Mouse (Mus musculus): ENCODE measurements at regions not wholly inside any gene's neighbourhood (a gene's known extent, or its start where the extent isn't known, plus 50 kb on each side); places are given as distances from the start of the nearest gene placed in this dataset.

- H3K4me1 ChIP-seq (ENCODE audit: control insufficient read depth, insufficient read depth, low read length) = no peaks in the 10 kb centered on the region
- no peaks in the 10 kb centered on the region for H3K36me3 ChIP-seq (ENCODE audit: control insufficient read depth, insufficient read depth, low read length)
- H3K9me3 ChIP-seq (ENCODE audit: control insufficient read depth, low read length) = no peaks in the 10 kb centered on the region; the same call in 1 of the 2 replicates
- H3K4me2 ChIP-seq (ENCODE audit: low read depth, low read length) = no peak overlapping the region
- H3K27ac ChIP-seq (ENCODE audit: low read depth, low read length) = no peak overlapping the region
- H3K9ac ChIP-seq (replicated peaks; ENCODE audit: low read depth, low read length) = no peak overlapping the region
- 92% methylated on average over 5 of the region's 5 CpGs for WGBS
- no peak overlapping the region for H3K4me3 ChIP-seq (ENCODE audit: low read depth, low read length)
- no peak for ATAC-seq (ENCODE audit: low read depth)
- H3K27me3 ChIP-seq (ENCODE audit: control insufficient read depth, insufficient read depth, low read length) = no peaks in the 10 kb centered on the region
Measured at GRCm38 (mm10) chr7:65588197-65588596, 56.5 kb upstream of the Tarsl2 start.

DNA sequence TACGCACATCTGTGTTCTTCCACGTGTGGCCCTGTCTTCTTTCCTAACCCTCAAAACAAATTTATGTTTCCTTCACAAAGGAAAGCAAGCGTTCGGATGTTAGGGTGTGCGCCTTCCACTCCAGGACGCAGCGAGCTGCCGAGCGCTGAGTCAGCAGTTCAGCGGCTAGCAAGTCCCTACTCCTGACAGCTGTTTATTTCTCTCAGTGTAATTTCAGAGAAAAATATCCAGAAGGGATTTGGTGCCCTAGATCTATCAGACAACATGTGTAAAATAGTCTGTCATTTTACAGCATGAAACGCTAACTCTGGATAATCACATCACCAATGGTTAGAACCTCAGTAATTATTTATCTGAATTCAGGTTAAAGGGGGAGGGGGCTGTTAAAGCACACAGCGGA, 58.3 kb upstream of the Tarsl2 start:
- Histone ChIP-seq H3K9me3 (ENCODE audit: control insufficient read depth, low read length) (no peaks in the 10 kb centered on the region; the same call in 1 of the 2 replicates), H3K4me3 (ENCODE audit: low read depth, low read length) (no peak overlapping the region), H3K4me2 (ENCODE audit: low read depth, low read length) (no peak overlapping the region), H3K9ac (replicated peaks; ENCODE audit: low read depth, low read length) (no peak overlapping the region), H3K27ac (ENCODE audit: low read depth, low read length) (no peak overlapping the region), H3K27me3 (ENCODE audit: control insufficient read depth, insufficient read depth, low read length) (no peaks in the 10 kb centered on the region), H3K36me3 (ENCODE audit: control insufficient read depth, insufficient read depth, low read length) (no peaks in the 10 kb centered on the region), H3K4me1 (ENCODE audit: control insufficient read depth, insufficient read depth, low read length) (no peaks in the 10 kb centered on the region)
- WGBS = 69% methylated on average over 12 of the region's 12 CpGs
- no peak for ATAC-seq (ENCODE audit: low read depth)

DNA sequence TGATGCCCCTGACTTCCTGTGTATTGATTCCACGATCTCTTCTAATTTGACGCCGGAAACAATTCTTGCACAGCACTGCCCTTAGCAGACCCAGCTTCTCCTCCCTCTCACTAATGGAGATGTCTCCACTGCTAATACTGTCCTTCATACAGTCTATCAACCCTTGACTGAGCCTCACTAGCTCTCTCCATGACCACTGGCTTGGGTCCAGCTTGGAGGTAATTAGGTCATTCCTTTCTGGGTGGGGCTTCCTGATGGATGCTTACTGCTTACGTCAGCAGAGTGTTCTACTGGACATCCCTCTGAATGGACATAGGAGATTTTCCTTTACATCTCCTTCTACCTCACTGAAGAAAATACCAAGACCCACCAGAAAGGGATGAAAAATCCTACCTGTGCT, 57.7 kb upstream of the Tjp1 start:
- Histone ChIP-seq H3K36me3 (ENCODE audit: control insufficient read depth, insufficient read depth, low read length) (no peaks in the 10 kb centered on the region), H3K9me3 (ENCODE audit: control insufficient read depth, low read length) (no peaks in the 10 kb centered on the region; the same call in 1 of the 2 replicates), H3K27ac (ENCODE audit: low read depth, low read length) (no peak overlapping the region), H3K4me2 (ENCODE audit: low read depth, low read length) (no peak overlapping the region), H3K27me3 (ENCODE audit: control insufficient read depth, insufficient read depth, low read length) (no peaks in the 10 kb centered on the region), H3K4me3 (ENCODE audit: low read depth, low read length) (no peak overlapping the region), H3K4me1 (ENCODE audit: control insufficient read depth, insufficient read depth, low read length) (no peaks in the 10 kb centered on the region), H3K9ac (replicated peaks; ENCODE audit: low read depth, low read length) (no peak overlapping the region)
- ATAC-seq (ENCODE audit: low read depth) = no peak
- 92% methylated on average over 4 of the region's 4 CpGs for WGBS

DNA sequence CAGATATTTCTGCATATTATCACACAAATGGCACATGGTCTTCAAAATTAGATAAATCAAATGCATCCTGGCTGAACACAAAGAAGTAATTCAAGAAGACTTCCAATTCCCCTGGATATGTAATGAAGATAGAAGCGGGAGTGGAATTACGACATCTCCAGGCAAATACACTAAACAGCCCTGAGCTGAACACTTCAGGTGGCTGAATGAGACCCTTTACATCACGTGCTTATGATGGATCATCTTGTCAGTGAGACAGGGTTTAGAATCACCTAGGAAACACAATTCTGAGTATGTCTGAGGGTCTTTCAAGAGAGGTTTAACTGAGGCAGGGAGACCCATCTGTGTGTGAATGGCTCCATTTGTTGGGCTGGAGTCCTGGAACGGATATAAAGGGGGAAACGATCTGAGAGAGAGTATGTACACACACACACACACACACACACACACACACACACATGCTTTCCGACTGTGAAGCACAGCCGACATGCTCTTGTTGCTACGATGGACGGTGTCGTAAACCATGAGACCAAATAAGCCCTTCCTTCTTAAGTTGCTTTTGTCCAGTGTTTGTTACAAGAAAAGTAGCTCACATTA, 53.5 kb upstream of the Tjp1 start:
- ATAC-seq (ENCODE audit: low read depth) = peak; percentile 56; the same call in 1 of the 2 replicates
- Histone ChIP-seq H3K27ac (ENCODE audit: low read depth, low read length) (no peak overlapping the region), H3K36me3 (ENCODE audit: control insufficient read depth, insufficient read depth, low read length) (no peaks in the 10 kb centered on the region), H3K4me2 (ENCODE audit: low read depth, low read length) (no peak overlapping the region), H3K27me3 (ENCODE audit: control insufficient read depth, insufficient read depth, low read length) (no peaks in the 10 kb centered on the region), H3K4me1 (ENCODE audit: control insufficient read depth, insufficient read depth, low read length) (0 out of 2 replicates have a peak, but pooled peaks cover 4% of the 10 kb centered on the region), H3K9ac (replicated peaks; ENCODE audit: low read depth, low read length) (no peak overlapping the region), H3K4me3 (ENCODE audit: low read depth, low read length) (no peak overlapping the region), H3K9me3 (ENCODE audit: control insufficient read depth, low read length) (no peaks in the 10 kb centered on the region)
- 20% methylated on average over 10 of the region's 10 CpGs for whole genome bisulfite sequencing
